Mouse (Mus musculus) limb, embryonic 12.5 days (tissue): ENCODE data around the gene Camkmt. TPM values are rescaled to one million over a fixed set of nuclear protein-coding genes. Genes with fewer than 3 reads are reported as not detected.

Experiments used
- ATAC-seq: fragments of 200-750 bp; cut with Nextera tagmentation; 2 replicates; pipeline ENCODE4 v1.8.0; 2017; ENCODE audit warnings: low read depth, moderate TSS enrichment; ENCODE audit not compliant: insufficient number of reproducible peaks, insufficient read depth, low FRiP score, low TSS enrichment
- H3K27ac ChIP-seq: fragments of 300-500 bp; sonication (generic); 2 replicates; pipeline ENCODE4 v1.5.1; 2016; ENCODE audit warnings: mild to moderate bottlenecking, moderate library complexity
- H3K27me3 ChIP-seq: fragments of 300-500 bp; sonication (generic); 2 replicates; pipeline ENCODE4 v1.6.1; 2016; ENCODE audit warnings: mild to moderate bottlenecking, moderate library complexity
- H3K36me3 ChIP-seq: fragments of 300-500 bp; sonication (generic); 2 replicates; pipeline ENCODE4 v1.6.1; 2016; ENCODE audit warnings: mild to moderate bottlenecking, moderate library complexity
- H3K4me1 ChIP-seq: fragments of 300-500 bp; sonication (generic); replicated peaks from 2 replicates; pipeline ENCODE4 v1.6.1; 2016
- H3K4me2 ChIP-seq: fragments of 300-500 bp; sonication (generic); 2 replicates; pipeline ENCODE4 v1.6.1; 2016; ENCODE audit warnings: mild to moderate bottlenecking, moderate library complexity
- H3K4me3 ChIP-seq: fragments of 300-500 bp; sonication (generic); replicated peaks from 2 replicates; pipeline ENCODE4 v1.5.1; 2016; ENCODE audit warnings: mild to moderate bottlenecking
- H3K9ac ChIP-seq: fragments of 300-500 bp; sonication (generic); replicated peaks from 2 replicates; pipeline ENCODE4 v1.6.1; 2016; ENCODE audit warnings: mild to moderate bottlenecking, moderate library complexity
- H3K9me3 ChIP-seq: fragments of 300-500 bp; sonication (generic); 2 replicates; pipeline ENCODE4 v1.6.1; 2016; ENCODE audit warnings: mild to moderate bottlenecking, moderate library complexity
- WGBS: fragments of 180-500 bp; shearing (Covaris S2); methylation state at CpG from one replicate; pipeline ENCODE4 v1.1.7; 2016; 5-methylcytosine and 5-hydroxymethylcytosine counted together
- polyA plus RNA-seq: library from polyadenylated mRNA; unstranded; fragments of >200 nt; fragmentation: Nextera tagmentation; extraction: Ambion mirVana; gene quantifications from 2 replicates; pipeline ENCODE4 v1.2.1, GENCODE M21; 2016

The Camkmt gene
- polyA plus RNA-seq, 1 experiment from 2014 or later: 14.3 TPM

DNA sequence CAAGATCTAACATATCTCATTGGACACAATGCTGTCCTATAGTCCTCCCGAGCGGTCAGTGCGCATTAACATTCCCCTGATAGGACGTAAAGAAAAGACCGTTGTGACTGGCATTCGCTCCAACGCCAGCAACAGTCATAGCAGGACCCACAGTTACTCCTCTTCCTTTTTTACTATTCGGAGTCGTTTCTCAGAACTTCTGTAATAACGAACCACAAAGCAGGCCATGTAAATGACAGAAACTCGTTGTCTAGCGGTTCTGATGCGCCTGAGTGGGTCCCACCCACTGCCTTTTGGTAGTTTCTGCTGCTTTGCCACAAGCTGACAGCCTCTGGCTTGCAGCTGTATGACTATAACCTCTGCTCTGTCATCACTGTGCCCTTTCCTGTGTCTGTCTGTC lies 253.1 kb downstream of the Camkmt start:
- no peak overlapping the region for H3K9ac ChIP-seq
- no peaks in the 10 kb centered on the region; the same call in 1 of the 2 replicates for H3K27me3 ChIP-seq
- no peak overlapping the region for H3K4me2 ChIP-seq
- no peaks in the 10 kb centered on the region for H3K36me3 ChIP-seq
- H3K4me3 ChIP-seq: no peak overlapping the region
- no peaks in the 10 kb centered on the region for H3K9me3 ChIP-seq
- ATAC-seq: no peak
- H3K27ac ChIP-seq: no peak overlapping the region
- WGBS: 85% methylated on average over 13 of the region's 13 CpGs
- H3K4me1 ChIP-seq: no peaks in the 10 kb centered on the region

DNA sequence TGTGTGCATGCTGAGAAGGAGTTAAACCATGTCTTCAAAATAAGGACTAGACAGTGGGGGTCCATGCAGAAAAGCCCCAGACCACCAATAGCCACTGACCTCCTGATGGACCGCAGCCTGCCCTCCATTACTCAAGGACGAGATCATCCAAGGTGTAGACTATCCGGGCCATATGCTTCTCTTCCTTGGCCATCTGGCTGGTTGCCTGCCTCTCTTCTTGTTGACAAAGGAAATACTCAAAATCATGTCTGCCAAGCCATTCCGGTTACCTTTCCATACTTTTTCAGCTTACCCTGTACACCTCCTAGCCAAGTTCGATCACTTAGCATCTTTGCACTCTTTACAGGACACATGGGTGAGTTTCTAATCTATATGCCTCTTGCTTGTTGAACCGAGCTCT lies 256.3 kb downstream of the Camkmt start:
- Histone ChIP-seq H3K4me2 (no peak overlapping the region), H3K27ac (no peak overlapping the region), H3K4me1 (no peaks in the 10 kb centered on the region), H3K27me3 (no peaks in the 10 kb centered on the region; the same call in 1 of the 2 replicates), H3K36me3 (no peaks in the 10 kb centered on the region), H3K9ac (no peak overlapping the region), H3K9me3 (no peaks in the 10 kb centered on the region), H3K4me3 (no peak overlapping the region)
- ATAC-seq: no peak
- WGBS: 91% methylated on average over 6 of the region's 6 CpGs

DNA sequence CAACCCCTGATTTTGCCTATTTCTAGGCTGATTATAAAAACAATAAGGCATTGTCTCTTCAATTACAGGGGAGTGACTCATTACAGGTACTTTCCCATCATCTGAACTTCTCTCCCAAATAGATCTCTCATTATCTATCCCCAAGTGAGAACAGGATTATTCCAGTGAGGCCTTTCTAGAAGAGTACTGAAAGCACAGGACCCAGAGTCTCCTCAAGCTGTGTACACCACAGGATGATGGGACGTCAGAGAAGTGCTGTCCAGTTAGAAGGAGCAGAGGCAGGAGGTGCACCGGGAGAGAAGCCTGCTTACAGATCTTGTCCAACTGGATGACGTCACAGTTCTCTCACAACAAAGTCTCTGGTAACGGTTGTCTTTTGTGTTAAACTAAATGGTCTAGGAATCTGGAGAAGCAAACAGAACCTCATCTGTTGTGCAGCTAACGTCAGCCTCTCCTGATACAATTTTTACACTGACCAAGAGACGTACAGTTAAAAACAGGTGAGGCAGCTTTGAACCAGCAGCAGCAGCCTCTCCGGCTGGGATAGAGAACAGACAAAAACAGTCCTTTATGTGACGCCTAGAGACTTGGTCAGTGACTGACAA lies 259.1 kb downstream of the Camkmt start:
- Histone ChIP-seq H3K4me2 (no peak overlapping the region), H3K9ac (no peak overlapping the region), H3K36me3 (no peaks in the 10 kb centered on the region), H3K9me3 (no peaks in the 10 kb centered on the region), H3K4me3 (no peak overlapping the region), H3K27me3 (no peaks in the 10 kb centered on the region; the same call in 1 of the 2 replicates), H3K4me1 (no peaks in the 10 kb centered on the region), H3K27ac (no peak overlapping the region)
- no peak for ATAC-seq
- 74% methylated on average over 8 of the region's 8 CpGs for WGBS

DNA sequence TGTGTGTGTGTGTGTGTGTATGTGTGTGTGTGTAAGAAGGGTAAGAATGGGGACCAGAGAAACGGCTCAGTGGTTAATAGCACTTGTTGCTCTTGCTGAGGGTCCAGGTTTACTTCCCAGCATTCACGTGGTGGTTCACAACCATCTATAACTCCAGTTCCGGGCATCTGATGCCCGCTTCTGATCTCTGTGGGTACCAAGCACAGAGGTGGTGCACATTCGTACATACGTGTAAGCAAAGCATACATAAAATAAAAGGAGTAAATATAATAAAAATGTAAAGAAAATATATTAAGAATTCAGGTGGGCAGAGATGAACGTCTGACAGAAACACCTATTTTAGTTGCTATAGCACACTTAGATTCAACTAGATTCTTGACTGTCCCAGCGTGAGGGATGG lies 260.9 kb downstream of the Camkmt start:
- 83% methylated on average over 8 of the region's 8 CpGs for WGBS

DNA sequence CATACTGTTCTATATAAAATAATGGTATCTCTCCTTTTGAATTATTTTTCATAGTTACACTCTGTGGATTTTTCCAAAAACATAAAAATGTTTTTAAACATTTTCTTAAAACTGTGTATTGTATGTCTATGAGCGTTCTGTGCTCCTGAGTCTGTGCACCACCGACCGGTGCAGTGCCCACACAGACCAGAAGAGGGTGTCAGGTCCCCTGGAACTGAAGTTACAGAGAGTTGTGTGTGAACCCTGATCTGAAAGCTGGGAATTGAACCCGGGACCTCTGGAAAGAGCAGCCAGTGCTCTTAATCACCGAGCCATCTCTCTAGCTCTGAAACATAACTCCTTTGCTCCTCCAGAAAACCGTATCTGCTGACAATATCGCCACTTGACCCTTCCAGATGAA lies 262.4 kb downstream of the Camkmt start:
- Histone ChIP-seq H3K36me3 (no peaks in the 10 kb centered on the region), H3K9ac (no peak overlapping the region), H3K4me3 (no peak overlapping the region), H3K27me3 (no peaks in the 10 kb centered on the region), H3K9me3 (no peaks in the 10 kb centered on the region), H3K27ac (no peak overlapping the region), H3K4me1 (no peaks in the 10 kb centered on the region), H3K4me2 (no peak overlapping the region)
- ATAC-seq: no peak
- WGBS: 82% methylated on average over 7 of the region's 7 CpGs

More for the DNA sequence above, 260.9 kb downstream of the Camkmt start:
- Histone ChIP-seq H3K4me2 (no peak overlapping the region), H3K4me3 (no peak overlapping the region), H3K27me3 (no peaks in the 10 kb centered on the region), H3K9me3 (no peaks in the 10 kb centered on the region), H3K27ac (no peak overlapping the region), H3K36me3 (no peaks in the 10 kb centered on the region), H3K9ac (no peak overlapping the region), H3K4me1 (no peaks in the 10 kb centered on the region)
- no peak for ATAC-seq

DNA sequence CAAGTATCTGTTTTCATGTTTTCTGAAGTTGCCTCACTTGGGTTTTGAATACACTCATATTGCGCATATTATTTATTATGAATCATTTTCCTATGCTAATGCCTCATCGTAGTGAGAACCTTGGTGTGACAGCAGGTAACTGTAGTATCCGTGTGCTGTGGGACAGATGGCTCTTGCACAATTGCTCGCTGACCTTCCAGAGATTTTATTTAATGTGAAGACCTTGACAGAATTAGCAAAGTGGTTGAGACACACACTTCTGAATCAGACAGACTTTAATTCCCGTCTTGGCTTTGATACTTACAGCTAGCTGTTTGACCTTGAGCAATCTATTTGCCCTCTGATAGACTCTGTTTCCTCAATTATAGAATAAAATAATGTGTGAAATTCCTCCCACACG lies 262.8 kb downstream of the Camkmt start:
- H3K27me3 ChIP-seq: no peaks in the 10 kb centered on the region
- 85% methylated on average over 6 of the region's 6 CpGs for WGBS
- no peaks in the 10 kb centered on the region for H3K36me3 ChIP-seq
- no peak overlapping the region for H3K4me2 ChIP-seq
- no peaks in the 10 kb centered on the region for H3K9me3 ChIP-seq
- no peak for ATAC-seq
- H3K4me1 ChIP-seq: no peaks in the 10 kb centered on the region
- H3K27ac ChIP-seq: no peak overlapping the region
- no peak overlapping the region for H3K9ac ChIP-seq
- no peak overlapping the region for H3K4me3 ChIP-seq

DNA sequence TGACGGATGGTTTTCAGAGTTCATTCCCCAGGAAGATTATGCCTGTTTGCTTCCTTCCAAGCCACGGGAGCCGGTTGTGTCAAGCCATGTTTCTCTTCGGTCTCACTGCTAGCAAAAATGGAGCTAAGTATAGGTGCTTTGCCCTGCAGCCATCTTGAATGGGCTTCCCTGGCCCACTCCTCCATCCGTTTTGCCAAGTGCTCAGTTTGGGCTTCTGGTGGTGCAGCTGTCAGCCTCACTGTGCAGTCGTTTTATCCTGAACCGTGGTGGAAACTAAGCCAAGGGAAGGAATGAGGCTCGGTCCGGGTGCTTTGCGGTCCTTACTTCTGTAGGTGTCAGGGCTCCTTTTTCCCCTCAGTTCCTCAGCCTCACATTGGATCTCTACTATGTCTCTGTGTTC lies 263.3 kb downstream of the Camkmt start:
- no peaks in the 10 kb centered on the region for H3K27me3 ChIP-seq
- no peaks in the 10 kb centered on the region for H3K36me3 ChIP-seq
- no peak overlapping the region for H3K9ac ChIP-seq
- ATAC-seq: no peak
- H3K27ac ChIP-seq: no peak overlapping the region
- 80% methylated on average over 10 of the region's 10 CpGs for WGBS
- no peaks in the 10 kb centered on the region for H3K4me1 ChIP-seq
- H3K4me2 ChIP-seq: no peak overlapping the region
- no peaks in the 10 kb centered on the region for H3K9me3 ChIP-seq
- no peak overlapping the region for H3K4me3 ChIP-seq

DNA sequence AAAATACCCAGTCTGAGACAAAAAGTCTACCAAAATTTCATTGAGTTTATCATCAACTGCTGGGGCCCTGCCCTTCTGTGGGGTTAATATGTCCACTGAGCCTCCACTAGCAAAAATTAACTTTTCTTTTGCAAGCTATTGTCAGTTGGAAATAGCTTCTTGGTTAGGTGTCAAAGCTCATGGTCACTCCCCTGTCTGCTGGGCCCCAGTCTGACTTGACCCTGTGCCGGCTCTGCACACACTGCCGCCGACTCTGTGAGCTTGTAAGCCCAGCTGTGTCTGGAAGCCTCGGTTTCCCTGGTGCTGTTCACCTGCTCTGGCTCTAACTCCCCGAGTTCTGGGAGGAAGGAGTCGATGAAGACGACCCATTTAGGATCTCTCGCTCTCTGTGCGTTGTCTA lies 265.0 kb downstream of the Camkmt start:
- 87% methylated on average over 9 of the region's 9 CpGs for WGBS
- ATAC-seq: no peak
- Histone ChIP-seq H3K4me2 (no peak overlapping the region), H3K4me3 (no peak overlapping the region), H3K27ac (no peak overlapping the region), H3K9me3 (no peaks in the 10 kb centered on the region), H3K4me1 (no peaks in the 10 kb centered on the region), H3K27me3 (no peaks in the 10 kb centered on the region), H3K9ac (no peak overlapping the region), H3K36me3 (no peaks in the 10 kb centered on the region)

DNA sequence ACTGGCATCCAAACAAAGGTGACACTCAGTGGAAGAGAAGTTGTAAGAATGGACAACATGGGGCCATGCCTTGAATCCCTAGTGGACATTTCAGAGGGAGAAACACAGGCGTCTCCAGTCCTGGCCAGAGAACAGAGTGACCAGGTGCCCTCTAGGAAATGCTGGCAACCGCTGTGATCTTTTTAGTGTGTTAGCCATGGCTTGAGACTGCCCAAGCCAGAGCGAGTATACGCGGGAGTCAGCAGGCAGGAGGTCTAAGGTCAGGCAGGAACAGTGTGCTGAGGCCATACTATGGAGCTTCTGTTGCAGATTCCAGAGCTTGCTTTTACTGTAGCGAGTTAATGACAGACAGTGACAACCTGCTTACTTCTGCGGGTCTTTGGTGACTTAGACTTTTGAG lies 270.7 kb downstream of the Camkmt start:
- no peak overlapping the region for H3K4me3 ChIP-seq
- no peak overlapping the region for H3K9ac ChIP-seq
- H3K4me1 ChIP-seq: no peaks in the 10 kb centered on the region
- no peaks in the 10 kb centered on the region for H3K36me3 ChIP-seq
- 83% methylated on average over 7 of the region's 7 CpGs for WGBS
- H3K27me3 ChIP-seq: no peaks in the 10 kb centered on the region
- H3K27ac ChIP-seq: no peak overlapping the region
- no peak overlapping the region for H3K4me2 ChIP-seq
- no peak for ATAC-seq
- no peaks in the 10 kb centered on the region for H3K9me3 ChIP-seq

DNA sequence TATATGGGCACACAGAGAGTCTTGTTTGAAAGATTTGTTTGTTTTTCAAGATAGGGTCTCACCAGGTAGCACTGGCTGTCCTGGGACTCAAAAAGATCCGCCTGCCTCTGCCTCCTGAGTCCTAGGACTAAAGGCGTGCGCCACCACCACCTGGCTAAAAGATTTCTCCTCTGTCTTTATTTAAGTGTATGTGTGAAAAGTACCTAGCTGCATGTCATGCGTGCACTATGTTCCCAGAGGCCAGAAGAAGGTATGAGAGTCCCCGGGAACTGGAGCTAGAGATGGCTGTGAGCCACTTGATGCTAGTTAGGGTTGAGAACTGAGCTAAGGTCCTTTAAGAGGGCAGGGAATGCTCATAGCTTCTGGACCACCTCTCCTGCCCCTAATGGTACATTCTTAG lies 277.0 kb downstream of the Camkmt start:
- no peak overlapping the region for H3K4me3 ChIP-seq
- H3K27me3 ChIP-seq: no peaks in the 10 kb centered on the region
- H3K4me1 ChIP-seq: peaks cover 1% of the 10 kb centered on the region; the same call in 1 of the 2 replicates
- no peaks in the 10 kb centered on the region for H3K9me3 ChIP-seq
- WGBS: 89% methylated on average over 5 of the region's 5 CpGs
- no peaks in the 10 kb centered on the region for H3K36me3 ChIP-seq
- no peak overlapping the region for H3K27ac ChIP-seq
- no peak for ATAC-seq
- no peak overlapping the region for H3K9ac ChIP-seq
- no peak overlapping the region for H3K4me2 ChIP-seq

DNA sequence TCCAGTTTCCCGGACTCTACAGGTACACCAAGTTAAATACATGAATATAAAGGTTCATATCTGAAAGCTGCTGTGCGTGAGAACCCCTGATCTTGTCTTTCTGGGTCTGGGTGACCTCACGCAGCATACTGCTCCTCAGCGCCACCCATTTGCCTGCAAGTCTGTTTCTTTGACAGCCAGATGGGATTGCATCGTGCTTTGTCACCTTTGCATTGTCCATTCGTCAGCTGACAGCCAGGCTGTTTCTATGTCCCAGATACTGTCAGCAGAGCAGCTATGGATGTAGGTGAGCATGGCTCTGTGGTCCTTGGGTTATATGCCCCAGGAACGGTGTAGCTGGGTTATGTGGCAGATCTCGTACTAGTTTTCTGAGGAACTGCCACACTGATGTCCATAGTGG lies 278.4 kb downstream of the Camkmt start:
- ATAC-seq: no peak
- Histone ChIP-seq H3K9me3 (no peaks in the 10 kb centered on the region), H3K27ac (no peak overlapping the region), H3K4me3 (no peak overlapping the region), H3K4me2 (no peak overlapping the region), H3K9ac (no peak overlapping the region), H3K4me1 (peaks cover 4% of the 10 kb centered on the region; the same call in 1 of the 2 replicates), H3K36me3 (no peaks in the 10 kb centered on the region), H3K27me3 (no peaks in the 10 kb centered on the region)
- WGBS: 71% methylated on average over 8 of the region's 8 CpGs

DNA sequence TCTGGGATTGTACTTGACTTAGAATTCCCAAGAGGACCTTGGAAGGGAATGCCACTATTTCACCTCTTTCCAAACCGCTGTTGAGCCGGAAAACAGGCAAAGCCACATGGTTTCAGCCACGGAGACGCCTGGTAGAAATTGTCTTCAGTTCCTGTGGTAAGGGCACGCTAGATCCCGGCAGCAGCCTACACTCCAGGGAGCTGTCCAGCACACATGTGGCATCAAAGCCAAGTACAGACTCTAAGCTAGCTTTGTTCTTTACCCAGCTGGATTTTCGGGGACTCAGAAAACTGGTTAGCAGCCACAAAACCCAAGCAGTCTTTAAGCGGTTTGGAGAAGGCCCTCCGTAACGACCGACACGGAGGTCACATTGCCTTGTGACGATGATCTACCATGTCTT lies 281.7 kb downstream of the Camkmt start:
- Histone ChIP-seq H3K36me3 (no peaks in the 10 kb centered on the region), H3K4me1 (peaks cover 20% of the 10 kb centered on the region), H3K9me3 (no peaks in the 10 kb centered on the region), H3K4me2 (no peak overlapping the region), H3K27ac (no peak overlapping the region), H3K27me3 (no peaks in the 10 kb centered on the region), H3K4me3 (no peak overlapping the region), H3K9ac (no peak overlapping the region)
- WGBS: 57% methylated on average over 13 of the region's 13 CpGs
- no peak for ATAC-seq
